Mouse (Mus musculus): ENCODE data around the gene Dnajc12. TPM values are rescaled to one million over a fixed set of nuclear protein-coding genes. Genes with fewer than 3 reads are reported as not detected.
"Not testable (repeated sequence)": the region's sequence is repeated elsewhere in the genome, so short reads cannot be mapped to it uniquely, and the experiment has no call there.

Dnajc12 gene
- polyA plus RNA-seq, 1 experiment from 2014 or later: 19.6 TPM

DNA sequence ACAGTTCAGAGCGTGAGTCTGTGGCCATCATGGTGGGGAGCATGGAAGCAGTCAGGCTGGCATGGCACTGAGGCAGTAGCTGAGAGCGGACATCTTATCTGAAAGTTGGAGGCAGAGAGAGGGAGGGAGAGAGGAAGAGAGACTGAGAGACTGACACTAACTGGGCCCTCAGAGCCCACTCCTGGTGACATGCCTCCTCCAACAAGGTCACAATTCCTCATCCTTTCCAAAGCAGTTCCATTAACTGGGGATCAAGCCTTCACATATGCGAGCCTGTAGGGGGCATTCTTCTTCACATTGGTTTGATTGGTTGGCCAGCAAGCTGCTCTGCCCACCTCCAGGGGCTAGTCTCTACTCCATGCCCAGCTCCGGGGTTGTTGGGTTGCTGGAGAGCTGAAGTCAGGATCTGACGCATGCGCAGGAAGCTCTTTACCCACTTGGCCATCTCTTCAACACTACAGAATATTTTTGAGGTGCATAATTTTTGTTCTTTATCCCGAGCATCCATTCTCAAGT is 49.0 kb downstream of the Dnajc12 start:
- no peak overlapping the region for H3K4me2 ChIP-seq (replicated peaks; ENCODE audit: low read depth, low read length)
- no peaks in the 10 kb centered on the region for H3K27me3 ChIP-seq (ENCODE audit: control insufficient read depth, insufficient read depth, low read length)
- WGBS: 90% methylated on average over 7 of the region's 7 CpGs
- no peak overlapping the region for H3K4me3 ChIP-seq (ENCODE audit: low read depth, low read length)
- DNase-seq (ENCODE audit: low spot score) (no peak), ATAC-seq (ENCODE audit: low FRiP score) (no peak)
- H3K4me1 ChIP-seq (replicated peaks; ENCODE audit: control insufficient read depth, insufficient read depth, low read length): no peaks in the 10 kb centered on the region
- H3K36me3 ChIP-seq (ENCODE audit: control insufficient read depth, insufficient read depth, low read length): no peaks in the 10 kb centered on the region
- no peak overlapping the region for H3K27ac ChIP-seq (ENCODE audit: low read depth, low read length)
- H3K9ac ChIP-seq (ENCODE audit: low read depth, low read length): no peak overlapping the region
- H3K9me3 ChIP-seq (ENCODE audit: control insufficient read depth, low read length): no peaks in the 10 kb centered on the region

DNA sequence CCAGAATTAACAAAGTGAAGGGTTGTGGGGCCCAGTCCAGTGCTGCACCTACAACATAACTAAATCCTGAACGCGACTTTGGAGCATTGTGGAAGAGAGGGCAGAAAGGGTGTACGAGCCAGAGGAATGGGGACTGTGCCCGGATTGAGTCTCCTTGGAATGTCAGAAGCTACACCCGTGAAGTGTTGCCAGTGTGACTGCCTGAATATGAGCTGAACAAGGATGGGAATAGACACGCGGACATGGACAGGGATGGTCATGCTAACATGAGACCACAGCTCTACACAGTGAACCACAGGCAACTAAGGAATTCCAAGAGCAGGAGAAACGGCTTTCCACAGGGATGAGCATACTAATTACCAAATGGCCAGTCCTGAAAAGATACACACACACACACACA is 49.9 kb downstream of the Dnajc12 start:
- no peaks in the 10 kb centered on the region for H3K27me3 ChIP-seq (ENCODE audit: control insufficient read depth, insufficient read depth, low read length)
- ATAC-seq (ENCODE audit: low FRiP score): no peak
- H3K27ac ChIP-seq (ENCODE audit: low read depth, low read length): no peak overlapping the region
- 88% methylated on average over 8 of the region's 8 CpGs for WGBS
- no peak overlapping the region for H3K9ac ChIP-seq (ENCODE audit: low read depth, low read length)
- no peak for DNase-seq (ENCODE audit: low spot score)
- no peak overlapping the region for H3K4me2 ChIP-seq (replicated peaks; ENCODE audit: low read depth, low read length)
- no peaks in the 10 kb centered on the region for H3K4me1 ChIP-seq (replicated peaks; ENCODE audit: control insufficient read depth, insufficient read depth, low read length)
- no peak overlapping the region for H3K4me3 ChIP-seq (ENCODE audit: low read depth, low read length)
- H3K9me3 ChIP-seq (ENCODE audit: control insufficient read depth, low read length): no peaks in the 10 kb centered on the region
- no peaks in the 10 kb centered on the region for H3K36me3 ChIP-seq (ENCODE audit: control insufficient read depth, insufficient read depth, low read length)

GRCm38 (mm10) chr10:63432887-63433286 is 50.6 kb downstream of the Dnajc12 start:
- no peak overlapping the region for H3K4me2 ChIP-seq (replicated peaks; ENCODE audit: low read depth, low read length)
- ATAC-seq (ENCODE audit: low FRiP score) (no peak), DNase-seq (ENCODE audit: low spot score) (no peak)
- WGBS: 84% methylated on average over 2 of the region's 2 CpGs
- H3K9ac ChIP-seq (ENCODE audit: low read depth, low read length): no peak overlapping the region
- no peaks in the 10 kb centered on the region for H3K9me3 ChIP-seq (ENCODE audit: control insufficient read depth, low read length)
- H3K27ac ChIP-seq (ENCODE audit: low read depth, low read length): no peak overlapping the region
- no peaks in the 10 kb centered on the region for H3K27me3 ChIP-seq (ENCODE audit: control insufficient read depth, insufficient read depth, low read length)
- H3K36me3 ChIP-seq (ENCODE audit: control insufficient read depth, insufficient read depth, low read length): no peaks in the 10 kb centered on the region
- H3K4me3 ChIP-seq (ENCODE audit: low read depth, low read length): no peak overlapping the region
- no peaks in the 10 kb centered on the region for H3K4me1 ChIP-seq (replicated peaks; ENCODE audit: control insufficient read depth, insufficient read depth, low read length)

DNA sequence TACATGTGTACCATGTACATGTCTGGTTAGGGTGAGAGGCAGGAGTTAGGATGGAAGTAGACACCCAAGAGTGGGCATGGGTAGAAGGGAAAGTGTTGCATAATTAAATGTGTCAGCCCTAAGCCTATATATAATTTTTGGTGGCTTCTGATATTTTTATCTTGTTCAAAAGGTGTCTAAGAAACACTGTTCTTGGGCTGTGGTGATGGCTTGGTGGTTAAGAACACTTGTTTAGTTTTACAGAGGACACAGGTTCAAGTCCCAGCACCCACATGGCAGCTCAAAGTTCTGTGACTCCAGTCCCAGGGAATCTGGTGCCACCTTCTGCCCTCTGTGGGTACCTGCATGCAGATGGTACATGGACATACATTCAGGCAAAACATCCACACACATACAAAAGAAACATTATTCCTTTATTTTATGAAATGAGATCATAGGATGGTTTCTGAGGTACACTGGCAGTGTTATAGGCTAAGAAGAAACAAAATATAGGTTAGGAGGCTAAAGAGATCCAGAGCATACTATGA is 56.6 kb downstream of the Dnajc12 start:
- no peak for ATAC-seq (ENCODE audit: low FRiP score)
- no peak overlapping the region for H3K4me3 ChIP-seq (ENCODE audit: low read depth, low read length)
- DNase-seq (ENCODE audit: low spot score): no peak
- no peaks in the 10 kb centered on the region for H3K36me3 ChIP-seq (ENCODE audit: control insufficient read depth, insufficient read depth, low read length)
- no peak overlapping the region for H3K9ac ChIP-seq (ENCODE audit: low read depth, low read length)
- no peak overlapping the region for H3K27ac ChIP-seq (ENCODE audit: low read depth, low read length)
- no peaks in the 10 kb centered on the region for H3K9me3 ChIP-seq (ENCODE audit: control insufficient read depth, low read length)
- no peak overlapping the region for H3K4me2 ChIP-seq (replicated peaks; ENCODE audit: low read depth, low read length)
- H3K4me1 ChIP-seq (replicated peaks; ENCODE audit: control insufficient read depth, insufficient read depth, low read length): no peaks in the 10 kb centered on the region
- H3K27me3 ChIP-seq (ENCODE audit: control insufficient read depth, insufficient read depth, low read length): no peaks in the 10 kb centered on the region

DNA sequence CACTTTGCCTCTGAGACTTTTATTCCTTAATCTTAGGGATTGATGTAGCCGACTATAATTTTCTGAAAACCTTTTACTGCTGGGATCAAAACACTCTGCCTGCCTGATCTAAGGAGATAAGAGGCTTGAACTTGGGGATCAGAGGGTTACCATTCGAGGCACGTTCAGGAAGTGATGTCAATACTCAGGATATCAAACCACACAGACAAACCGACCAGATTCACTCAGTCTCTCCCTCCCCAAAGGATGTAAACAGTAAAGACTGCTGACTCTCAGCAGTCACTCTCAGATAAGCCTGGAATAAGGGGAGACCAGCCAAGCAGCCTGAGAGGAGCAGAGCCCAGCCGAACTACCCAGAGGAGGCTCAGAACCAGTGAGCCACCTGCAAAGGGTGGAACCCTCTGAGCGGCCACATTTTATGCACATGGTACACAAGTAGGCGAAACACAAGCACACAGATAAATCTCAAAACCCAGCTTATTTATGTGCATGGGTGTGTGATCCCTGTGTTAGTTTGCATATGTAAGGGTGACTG is 57.5 kb downstream of the Dnajc12 start:
- H3K9ac ChIP-seq (ENCODE audit: low read depth, low read length): no peak overlapping the region
- DNase-seq (ENCODE audit: low spot score) (no peak), ATAC-seq (ENCODE audit: low FRiP score) (no peak)
- H3K9me3 ChIP-seq (ENCODE audit: control insufficient read depth, low read length): no peaks in the 10 kb centered on the region
- H3K27ac ChIP-seq (ENCODE audit: low read depth, low read length): no peak overlapping the region
- H3K36me3 ChIP-seq (ENCODE audit: control insufficient read depth, insufficient read depth, low read length): no peaks in the 10 kb centered on the region
- H3K4me2 ChIP-seq (replicated peaks; ENCODE audit: low read depth, low read length): no peak overlapping the region
- 76% methylated on average over 7 of the region's 7 CpGs for WGBS
- no peaks in the 10 kb centered on the region for H3K4me1 ChIP-seq (replicated peaks; ENCODE audit: control insufficient read depth, insufficient read depth, low read length)
- H3K27me3 ChIP-seq (ENCODE audit: control insufficient read depth, insufficient read depth, low read length): no peaks in the 10 kb centered on the region
- H3K4me3 ChIP-seq (ENCODE audit: low read depth, low read length): no peak overlapping the region

DNA sequence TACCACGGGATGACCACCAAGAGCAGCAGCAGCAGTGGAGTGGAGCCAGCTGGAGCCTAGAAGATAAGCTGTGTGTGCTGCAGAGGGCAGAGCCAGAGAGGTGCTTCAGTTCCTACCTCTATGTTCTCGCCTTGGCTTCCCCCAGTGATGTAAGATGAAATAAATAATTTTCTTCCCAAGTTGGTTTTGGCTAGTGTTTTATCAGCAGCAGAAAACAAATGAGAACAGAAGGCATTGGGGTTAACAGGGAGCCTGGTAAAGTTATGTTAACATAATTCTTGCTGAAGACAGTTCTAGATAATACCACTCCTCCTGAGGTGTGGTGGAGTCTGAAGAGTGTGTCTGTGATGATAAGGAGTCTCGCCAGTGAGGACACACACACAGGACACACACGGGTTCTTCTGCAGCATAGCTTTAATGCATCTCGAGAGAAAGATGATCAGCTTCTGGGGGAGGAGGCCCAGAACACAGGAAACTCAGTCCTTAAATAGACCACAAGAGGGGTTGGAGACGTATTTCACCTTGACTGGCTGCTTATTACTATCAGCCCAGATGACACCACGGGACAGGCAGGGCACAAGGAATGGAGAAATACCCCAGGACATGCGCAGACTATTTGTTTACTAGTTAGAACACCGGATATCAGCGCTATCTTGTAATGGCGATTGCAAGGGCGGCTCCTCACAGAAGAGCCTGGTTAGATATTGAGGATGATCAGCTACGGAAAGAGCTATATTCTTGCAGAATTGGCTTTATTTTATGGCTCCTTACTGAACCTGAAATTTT is 62.6 kb downstream of the Dnajc12 start:
- not testable (repeated sequence) for H3K9me3 ChIP-seq (ENCODE audit: control insufficient read depth, low read length); H3K4me3 ChIP-seq (ENCODE audit: low read depth, low read length); H3K9ac ChIP-seq (ENCODE audit: low read depth, low read length); H3K27ac ChIP-seq (ENCODE audit: low read depth, low read length); H3K27me3 ChIP-seq (ENCODE audit: control insufficient read depth, insufficient read depth, low read length); ATAC-seq (ENCODE audit: low FRiP score); H3K4me1 ChIP-seq (replicated peaks; ENCODE audit: control insufficient read depth, insufficient read depth, low read length); H3K4me2 ChIP-seq (replicated peaks; ENCODE audit: low read depth, low read length); H3K36me3 ChIP-seq (ENCODE audit: control insufficient read depth, insufficient read depth, low read length); DNase-seq (ENCODE audit: low spot score)
- WGBS: 89% methylated on average over 13 of the region's 13 CpGs

DNA sequence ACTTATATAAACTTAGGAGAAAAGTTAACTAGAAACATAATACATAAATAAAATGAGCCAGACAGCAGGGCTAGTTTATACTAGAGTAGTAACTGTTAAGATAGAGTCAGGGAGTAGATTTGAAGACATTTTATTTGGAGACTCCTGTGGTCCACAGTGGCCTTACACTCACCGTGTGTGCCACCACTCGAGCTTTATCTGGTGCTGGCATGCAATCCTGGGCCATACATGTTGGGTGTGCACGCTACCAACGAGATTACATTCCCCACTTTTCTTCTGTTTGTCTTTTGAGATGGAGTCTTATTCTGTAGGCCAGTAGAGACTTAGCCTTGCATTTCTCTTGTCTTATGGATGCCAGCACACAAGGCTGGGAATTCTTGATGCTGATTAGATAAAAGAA is 71.7 kb downstream of the Dnajc12 start:
- Histone ChIP-seq H3K4me1 (replicated peaks; ENCODE audit: control insufficient read depth, insufficient read depth, low read length) (no peaks in the 10 kb centered on the region), H3K27me3 (ENCODE audit: control insufficient read depth, insufficient read depth, low read length) (no peaks in the 10 kb centered on the region), H3K9me3 (ENCODE audit: control insufficient read depth, low read length) (no peaks in the 10 kb centered on the region), H3K4me2 (replicated peaks; ENCODE audit: low read depth, low read length) (no peak overlapping the region), H3K9ac (ENCODE audit: low read depth, low read length) (no peak overlapping the region), H3K4me3 (ENCODE audit: low read depth, low read length) (no peak overlapping the region), H3K36me3 (ENCODE audit: control insufficient read depth, insufficient read depth, low read length) (no peaks in the 10 kb centered on the region), H3K27ac (ENCODE audit: low read depth, low read length) (no peak overlapping the region)
- 93% methylated on average over 4 of the region's 4 CpGs for WGBS
- no peak for ATAC-seq (ENCODE audit: low FRiP score)
- DNase-seq (ENCODE audit: low spot score): no peak

GRCm38 (mm10) chr10:63455110-63455878 is 73.1 kb downstream of the Dnajc12 start:
- Histone ChIP-seq H3K4me2 (replicated peaks; ENCODE audit: low read depth, low read length) (no peak overlapping the region), H3K4me1 (replicated peaks; ENCODE audit: control insufficient read depth, insufficient read depth, low read length) (no peaks in the 10 kb centered on the region), H3K9me3 (ENCODE audit: control insufficient read depth, low read length) (no peaks in the 10 kb centered on the region), H3K27me3 (ENCODE audit: control insufficient read depth, insufficient read depth, low read length) (no peaks in the 10 kb centered on the region), H3K4me3 (ENCODE audit: low read depth, low read length) (no peak overlapping the region), H3K36me3 (ENCODE audit: control insufficient read depth, insufficient read depth, low read length) (no peaks in the 10 kb centered on the region), H3K27ac (ENCODE audit: low read depth, low read length) (no peak overlapping the region), H3K9ac (ENCODE audit: low read depth, low read length) (no peak overlapping the region)
- WGBS: 54% methylated on average over 8 of the region's 8 CpGs
- peak; percentile 57; the same call in 1 of the 2 replicates for ATAC-seq (ENCODE audit: low FRiP score)
- no peak for DNase-seq (ENCODE audit: low spot score)
